In the genomic region with DNA sequence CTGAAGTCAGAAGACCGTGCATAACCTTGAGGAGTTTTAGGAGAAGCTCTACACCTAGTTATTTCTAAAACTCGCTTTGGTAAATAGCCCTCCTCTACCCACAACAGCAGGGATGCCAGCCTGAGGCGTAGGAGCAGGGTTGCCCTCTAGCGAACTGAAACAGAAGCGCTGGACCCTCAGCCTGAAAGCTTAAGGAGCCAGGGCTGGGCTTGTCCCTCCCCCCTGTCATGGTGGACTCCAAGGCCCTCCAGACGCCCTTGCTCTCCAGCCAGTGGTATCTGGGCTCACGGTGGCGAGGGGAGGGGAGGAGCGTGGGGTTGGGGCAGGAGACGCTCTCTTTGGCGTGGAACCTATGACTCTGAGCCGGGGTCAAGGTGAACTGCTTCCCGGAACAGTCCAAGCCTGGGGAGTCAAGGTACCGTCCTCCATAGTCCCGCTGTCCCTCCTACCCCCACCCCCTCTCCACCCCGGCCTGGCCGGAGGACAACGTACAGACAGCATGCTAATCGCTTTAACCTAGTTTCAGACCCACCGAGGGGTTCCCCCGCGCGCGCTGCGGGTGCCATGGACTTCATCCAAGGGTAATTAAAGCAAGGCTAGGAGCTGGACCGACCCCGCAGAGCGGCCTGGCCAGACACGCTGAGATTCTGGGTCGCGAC, we compare ENCODE assay signal across 8 mouse cellular contexts. TPM values are rescaled to one million over a fixed set of nuclear protein-coding genes. Genes with fewer than 3 reads are reported as not detected.
DNase-seq lines count a peak whose midpoint lies in the region; ATAC-seq and TF ChIP-seq lines count a peak whose summit lies in the region.
"Had no signal": no experiment of that assay in that cellular context is flagged by ENCODE, and none has a peak within 500 bp of the region (broad histone marks: within the 10 kb centered on the region; RNA-seq: fewer than 3 reads in every experiment).

No protein-coding gene starts in this region.

- H3K9ac ChIP-seq in heart, postnatal 0 days (replicated peaks; ENCODE audit: low read depth, low read length) = no peak overlapping the region
- H3K9ac ChIP-seq in midbrain, embryonic 16.5 days (ENCODE audit: low read depth, low read length) = no peak overlapping the region

- intact Hi-C loops in left cerebral cortex, adult 2 months (cut with DNase I) = loop anchor here (10.0 kb wide), 1 partner anchor 753 kb away; the partner anchor contains the start of gene Spag6
- intact Hi-C loops in left cerebral cortex, postnatal 25 days (cut with DNase I) = no loop called here

- H3K27ac ChIP-seq in left cerebral cortex, adult 2 months = no peak overlapping the region
- no peak overlapping the region for H3K27ac ChIP-seq in heart, postnatal 0 days (ENCODE audit: low read depth)
- H3K27ac ChIP-seq in midbrain, embryonic 16.5 days (ENCODE audit: low read length) = no peak overlapping the region

- 4% methylated on average over 31 of the region's 31 CpGs for WGBS in heart, postnatal 0 days
- 0% methylated on average over 29 of the region's 31 CpGs for WGBS in midbrain, embryonic 16.5 days

- H3K4me1 ChIP-seq in heart, postnatal 0 days (ENCODE audit: control insufficient read depth, insufficient read depth) = no peaks in the 10 kb centered on the region
- peaks cover 18% of the 10 kb centered on the region for H3K4me1 ChIP-seq in midbrain, embryonic 16.5 days (ENCODE audit: control insufficient read depth, insufficient read depth, low read length)

- H3K9me3 ChIP-seq in heart, postnatal 0 days (replicated peaks; ENCODE audit: control insufficient read depth, low read length) = no peaks in the 10 kb centered on the region
- no peaks in the 10 kb centered on the region for H3K9me3 ChIP-seq in midbrain, embryonic 16.5 days (replicated peaks; ENCODE audit: control insufficient read depth, low read length, poor library complexity, severe bottlenecking)

- peaks cover 95% of the 10 kb centered on the region for H3K27me3 ChIP-seq in heart, postnatal 0 days (ENCODE audit: control insufficient read depth, insufficient read depth, low read length)
- peaks cover 88% of the 10 kb centered on the region for H3K27me3 ChIP-seq in midbrain, embryonic 16.5 days (ENCODE audit: control insufficient read depth, insufficient read depth, low read depth, low read length)

- no peaks in the 10 kb centered on the region for H3K36me3 ChIP-seq in heart, postnatal 0 days (replicated peaks; ENCODE audit: control insufficient read depth, insufficient read depth, low read length)
- no peaks in the 10 kb centered on the region for H3K36me3 ChIP-seq in midbrain, embryonic 16.5 days (ENCODE audit: control insufficient read depth, insufficient read depth, low read length)

- H3K4me3 ChIP-seq in left cerebral cortex, adult 2 months = no peak overlapping the region
- H3K4me3 ChIP-seq in heart, postnatal 0 days (ENCODE audit: low read depth, low read length) = peak overlapping the region; percentile 35
- 0 out of 2 replicates have a peak overlapping the region, but pooled peaks have one; percentile 8 for H3K4me3 ChIP-seq in midbrain, embryonic 16.5 days (ENCODE audit: low read depth, low read length)

- no peak for DNase-seq in left cerebral cortex, adult 2 months (ENCODE audit: extremely low spot score in 1 of 2, low spot score in 2 of 2)
- no peak for DNase-seq in left cerebral cortex, postnatal 25 days (ENCODE audit: low spot score in 2 of 2)
- DNase-seq in embryo, embryonic 10.5 days (ENCODE audit: low spot score) = peak; percentile 83
- peak; percentile 26 for DNase-seq in heart, postnatal 0 days (ENCODE audit: low spot score)
- no peak for DNase-seq in gastrocnemius, postnatal 25 days
- no peak for DNase-seq in right cerebral cortex, postnatal 25 days

- peak; percentile 47 for TF ChIP-seq CTCF in left cerebral cortex, adult 2 months (IDR thresholded peaks at IDR 0.05)
- peak; percentile 37 for TF ChIP-seq CTCF in heart, postnatal 0 days (IDR thresholded peaks at IDR 0.05; ENCODE audit: low read depth)

- ATAC-seq in heart, postnatal 0 days (ENCODE audit: insufficient read depth, low read depth) = peak; percentile 60; the same call in 1 of the 2 replicates
- peak; percentile 56 for ATAC-seq in midbrain, embryonic 16.5 days

- no peak for TF ChIP-seq EP300 in heart, postnatal 0 days (IDR thresholded peaks at IDR 0.05; ENCODE audit: low read depth)

- H3K4me2 ChIP-seq in heart, postnatal 0 days (ENCODE audit: low read depth, low read length) = peak overlapping the region; percentile 53
- peak overlapping the region; percentile 41 for H3K4me2 ChIP-seq in midbrain, embryonic 16.5 days (ENCODE audit: low read length)

RNA-seq across cellular contexts. Expression of gene Ptf1a, which starts 2.7 kb away (rescaled TPM):
- not detected for total RNA-seq in left cerebral cortex, adult 2 months (2021)
- total RNA-seq in left cerebral cortex, postnatal 25 days (2021) = not detected
- not detected in 2 replicates for total RNA-seq in heart, postnatal 0 days (2014; rRNA removed; ENCODE audit: low replicate concordance)
- not detected in 2 replicates for polyA plus RNA-seq in heart, postnatal 0 days (2015; fragmentation: Nextera tagmentation; extraction: Ambion mirVana)
- 0.14 TPM in 1 of 2 replicates, not detected in the other for polyA plus RNA-seq in midbrain, embryonic 16.5 days (2015; fragmentation: Nextera tagmentation; extraction: Ambion mirVana)
- not detected for total RNA-seq in gastrocnemius, postnatal 25 days (2021)
- total RNA-seq: left cerebral cortex, postnatal 14 days had no signal

Comparison
In these comparisons a context has a peak if more than half of its experiments do, and no peak if none do; other contexts are left out.
1. DNase-seq: peak in embryo, embryonic 10.5 days (single experiment) and heart, postnatal 0 days (single experiment); none in left cerebral cortex, adult 2 months (0 of 2), left cerebral cortex, postnatal 25 days (0 of 2), gastrocnemius, postnatal 25 days (single experiment) and right cerebral cortex, postnatal 25 days (single experiment).